Mouse (Mus musculus) spleen, adult 2 months (tissue): ENCODE data around the gene Sec13. TPM values are rescaled to one million over a fixed set of nuclear protein-coding genes. Genes with fewer than 3 reads are reported as not detected.

Experiments
- DNase-seq, 2 experiments: peaks; one replicate each; pipeline versions ENCODE4 v3.0.0 to v3.0.0-alpha.2; 2012 to 2021; ENCODE audit warnings: low spot score in 2 of 2, low read depth in 1 of 2
- H3K27ac ChIP-seq: fragments of 200-500 bp; 2 replicates; pipeline ENCODE4 v1.5.1; 2012; ENCODE audit warnings: low read length, inconsistent platforms; ENCODE audit not compliant: insufficient read depth
- H3K27me3 ChIP-seq: fragments of 200-500 bp; 2 replicates; pipeline ENCODE4 v1.6.1; 2012; ENCODE audit warnings: mild to moderate bottlenecking, moderate library complexity, low read length, inconsistent platforms; ENCODE audit not compliant: control insufficient read depth, insufficient read depth
- H3K36me3 ChIP-seq: fragments of 200-500 bp; 2 replicates; pipeline ENCODE4 v1.6.1; 2012; ENCODE audit warnings: mild to moderate bottlenecking, low read length, inconsistent platforms; ENCODE audit not compliant: control insufficient read depth, insufficient read depth
- H3K4me1 ChIP-seq: fragments of 200-500 bp; 2 replicates; pipeline ENCODE4 v1.6.1; 2011; ENCODE audit warnings: inconsistent platforms; ENCODE audit not compliant: control insufficient read depth, insufficient read depth, insufficient read length
- H3K4me3 ChIP-seq: fragments of 200-500 bp; 2 replicates; pipeline ENCODE4 v1.5.1; 2011; ENCODE audit warnings: mild to moderate bottlenecking, inconsistent platforms; ENCODE audit not compliant: insufficient read depth, insufficient read length; ENCODE audit errors: extremely low read depth
- CTCF ChIP-seq: fragments of 200-500 bp; IDR thresholded peaks from 2 replicates; pipeline ENCODE4 v1.5.1; 2011; ENCODE audit warnings: mild to moderate bottlenecking, inconsistent platforms; ENCODE audit not compliant: insufficient read depth, insufficient read length, insufficient replicate concordance; ENCODE audit errors: extremely low read depth
- POLR2A ChIP-seq: fragments of 200-500 bp; IDR thresholded peaks from 2 replicates; pipeline ENCODE4 v1.6.1; 2011; ENCODE audit warnings: low read depth, low read length, inconsistent platforms
- WGBS: fragments of 180-500 bp; shearing (Covaris S2); methylation state at CpG from one replicate; pipeline ENCODE4 v1.1.7; 2018; 5-methylcytosine and 5-hydroxymethylcytosine counted together
- polyA plus RNA-seq: library from polyadenylated mRNA; depleted of rRNA; stranded (reverse); fragments of >200 nt; gene quantifications from 2 replicates; pipeline ENCODE4 v1.2.3, GENCODE M21; 2012

Gene Sec13
- polyA plus RNA-seq, 1 experiment = 80.0 TPM

- WGBS = 34% methylated on average over 17 of the region's 17 CpGs
- Histone ChIP-seq H3K4me3 (peak overlapping the region; percentile 10; the same call in 1 of the 2 replicates), H3K36me3 (no peaks in the 10 kb centered on the region), H3K27ac (no peak overlapping the region), H3K4me1 (peaks cover 5% of the 10 kb centered on the region; the same call in 1 of the 2 replicates), H3K27me3 (0 out of 2 replicates have a peak, but pooled peaks cover 2% of the 10 kb centered on the region)
- no peak for TF ChIP-seq CTCF
- TF ChIP-seq POLR2A = no peak
- no peak for DNase-seq
Observed at GRCm38 (mm10) chr6:113749119-113749685, 8.7 kb upstream of the Sec13 start.

GRCm38 (mm10) chr6:113748351-113748750 is 7.8 kb upstream of the Sec13 start:
- 34% methylated on average over 26 of the region's 26 CpGs for WGBS
- Histone ChIP-seq H3K4me3 (peak overlapping the region; percentile 19; the same call in 1 of the 2 replicates), H3K27ac (peak overlapping the region; percentile 40; the same call in 1 of the 2 replicates), H3K4me1 (peaks cover 5% of the 10 kb centered on the region; the same call in 1 of the 2 replicates), H3K36me3 (no peaks in the 10 kb centered on the region), H3K27me3 (0 out of 2 replicates have a peak, but pooled peaks cover 2% of the 10 kb centered on the region)
- TF ChIP-seq CTCF (no peak), POLR2A (no peak)
- no peak for DNase-seq

GRCm38 (mm10) chr6:113747284-113747683 is 6.7 kb upstream of the Sec13 start:
- Histone ChIP-seq H3K36me3 (no peaks in the 10 kb centered on the region), H3K4me3 (no peak overlapping the region), H3K27ac (no peak overlapping the region), H3K4me1 (peaks cover 5% of the 10 kb centered on the region; the same call in 1 of the 2 replicates), H3K27me3 (0 out of 2 replicates have a peak, but pooled peaks cover 2% of the 10 kb centered on the region)
- TF ChIP-seq POLR2A = no peak
- no peak for TF ChIP-seq CTCF
- 85% methylated on average over 14 of the region's 14 CpGs for WGBS
- no peak for DNase-seq

- 0 out of 2 replicates have a peak, but pooled peaks cover 2% of the 10 kb centered on the region for H3K27me3 ChIP-seq
- TF ChIP-seq CTCF (no peak), POLR2A (no peak)
- H3K4me1 ChIP-seq = peaks cover 5% of the 10 kb centered on the region; the same call in 1 of the 2 replicates
- H3K27ac ChIP-seq = no peak overlapping the region
- no peak for DNase-seq
- H3K4me3 ChIP-seq = no peak overlapping the region
- no peaks in the 10 kb centered on the region for H3K36me3 ChIP-seq
Observed at GRCm38 (mm10) chr6:113745117-113745516, 4.6 kb upstream of the Sec13 start.

GRCm38 (mm10) chr6:113743111-113743510 is 2.6 kb upstream of the Sec13 start:
- no peak for DNase-seq
- TF ChIP-seq POLR2A = no peak
- TF ChIP-seq CTCF = no peak
- H3K27me3 ChIP-seq = no peaks in the 10 kb centered on the region

GRCm38 (mm10) chr6:113742321-113742720 is 1.8 kb upstream of the Sec13 start:
- 0 out of 2 replicates have a peak, but pooled peaks cover 1% of the 10 kb centered on the region for H3K36me3 ChIP-seq
- no peaks in the 10 kb centered on the region for H3K27me3 ChIP-seq
- H3K27ac ChIP-seq = no peak overlapping the region
- no peaks in the 10 kb centered on the region; the same call in 1 of the 2 replicates for H3K4me1 ChIP-seq
- WGBS = 88% methylated on average over 1 of the region's 1 CpGs
- TF ChIP-seq CTCF (no peak), POLR2A (no peak)
- DNase-seq = no peak
- H3K4me3 ChIP-seq = no peak overlapping the region

More at GRCm38 (mm10) chr6:113743111-113743510, 2.6 kb upstream of the Sec13 start:
- Histone ChIP-seq H3K4me3 (no peak overlapping the region), H3K27ac (no peak overlapping the region), H3K36me3 (no peaks in the 10 kb centered on the region), H3K4me1 (no peaks in the 10 kb centered on the region; the same call in 1 of the 2 replicates)
- 13% methylated on average over 1 of the region's 1 CpGs for WGBS

- no peaks in the 10 kb centered on the region for H3K27me3 ChIP-seq
- no peak overlapping the region for H3K27ac ChIP-seq
- H3K4me3 ChIP-seq = no peak overlapping the region
- 51% methylated on average over 2 of the region's 2 CpGs for WGBS
- H3K4me1 ChIP-seq = no peaks in the 10 kb centered on the region; the same call in 1 of the 2 replicates
- no peak for TF ChIP-seq CTCF
- H3K36me3 ChIP-seq = peaks cover 3% of the 10 kb centered on the region; the same call in 1 of the 2 replicates
- DNase-seq = no peak
Observed at GRCm38 (mm10) chr6:113741425-113741824, 882 bp upstream of the Sec13 start.
